Mouse (Mus musculus) spleen, adult 2 months (tissue): Measurements from ENCODE around the gene Chtop. TPM values are rescaled to one million over a fixed set of nuclear protein-coding genes. Genes with fewer than 3 reads are reported as not detected.
A peak's percentile ranks its signal among the peaks of the same experiment; 100 is the strongest.

Experiments
- DNase-seq, 2 experiments: peaks; one replicate each; pipeline versions ENCODE4 v3.0.0 to v3.0.0-alpha.2; 2012 to 2021; ENCODE audit warnings: low spot score in 2 of 2, low read depth in 1 of 2
- H3K27ac ChIP-seq: fragments of 200-500 bp; 2 replicates; pipeline ENCODE4 v1.5.1; 2012; ENCODE audit warnings: low read length, inconsistent platforms; ENCODE audit not compliant: insufficient read depth
- H3K27me3 ChIP-seq: fragments of 200-500 bp; 2 replicates; pipeline ENCODE4 v1.6.1; 2012; ENCODE audit warnings: mild to moderate bottlenecking, moderate library complexity, low read length, inconsistent platforms; ENCODE audit not compliant: control insufficient read depth, insufficient read depth
- H3K36me3 ChIP-seq: fragments of 200-500 bp; 2 replicates; pipeline ENCODE4 v1.6.1; 2012; ENCODE audit warnings: mild to moderate bottlenecking, low read length, inconsistent platforms; ENCODE audit not compliant: control insufficient read depth, insufficient read depth
- H3K4me1 ChIP-seq: fragments of 200-500 bp; 2 replicates; pipeline ENCODE4 v1.6.1; 2011; ENCODE audit warnings: inconsistent platforms; ENCODE audit not compliant: control insufficient read depth, insufficient read depth, insufficient read length
- H3K4me3 ChIP-seq: fragments of 200-500 bp; 2 replicates; pipeline ENCODE4 v1.5.1; 2011; ENCODE audit warnings: mild to moderate bottlenecking, inconsistent platforms; ENCODE audit not compliant: insufficient read depth, insufficient read length; ENCODE audit errors: extremely low read depth
- CTCF ChIP-seq: fragments of 200-500 bp; IDR thresholded peaks from 2 replicates; pipeline ENCODE4 v1.5.1; 2011; ENCODE audit warnings: mild to moderate bottlenecking, inconsistent platforms; ENCODE audit not compliant: insufficient read depth, insufficient read length, insufficient replicate concordance; ENCODE audit errors: extremely low read depth
- POLR2A ChIP-seq: fragments of 200-500 bp; IDR thresholded peaks from 2 replicates; pipeline ENCODE4 v1.6.1; 2011; ENCODE audit warnings: low read depth, low read length, inconsistent platforms
- WGBS: fragments of 180-500 bp; shearing (Covaris S2); methylation state at CpG from one replicate; pipeline ENCODE4 v1.1.7; 2018; 5-methylcytosine and 5-hydroxymethylcytosine counted together
- polyA plus RNA-seq: library from polyadenylated mRNA; depleted of rRNA; stranded (reverse); fragments of >200 nt; gene quantifications from 2 replicates; pipeline ENCODE4 v1.2.3, GENCODE M21; 2012

The Chtop gene
- polyA plus RNA-seq, 1 experiment = 34.0 TPM

DNA sequence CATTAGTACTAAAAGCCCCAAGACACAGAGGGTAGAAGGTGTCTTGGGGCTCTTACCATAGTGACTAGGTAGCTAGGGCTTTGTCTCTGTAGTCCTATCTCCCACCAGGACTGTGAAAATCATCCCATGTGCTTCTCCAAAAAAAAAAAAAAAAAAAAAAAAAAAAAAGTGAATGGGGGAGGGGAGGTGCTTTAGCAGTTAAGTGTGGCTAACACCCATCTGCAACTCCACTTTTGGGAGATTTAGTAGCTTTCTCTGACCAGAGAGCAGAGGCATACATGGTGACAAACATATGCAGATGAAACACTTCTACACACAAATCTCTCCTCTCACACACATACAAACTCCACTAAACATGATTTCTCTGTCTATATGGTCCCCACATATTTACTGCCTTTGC lies 11.7 kb downstream of the Chtop start:
- no peak for DNase-seq
- H3K27ac ChIP-seq = no peak overlapping the region
- H3K36me3 ChIP-seq = peaks cover 37% of the 10 kb centered on the region
- H3K27me3 ChIP-seq = no peaks in the 10 kb centered on the region
- H3K4me3 ChIP-seq = no peak overlapping the region
- no peaks in the 10 kb centered on the region for H3K4me1 ChIP-seq
- no peak for TF ChIP-seq POLR2A
- TF ChIP-seq CTCF = no peak

DNA sequence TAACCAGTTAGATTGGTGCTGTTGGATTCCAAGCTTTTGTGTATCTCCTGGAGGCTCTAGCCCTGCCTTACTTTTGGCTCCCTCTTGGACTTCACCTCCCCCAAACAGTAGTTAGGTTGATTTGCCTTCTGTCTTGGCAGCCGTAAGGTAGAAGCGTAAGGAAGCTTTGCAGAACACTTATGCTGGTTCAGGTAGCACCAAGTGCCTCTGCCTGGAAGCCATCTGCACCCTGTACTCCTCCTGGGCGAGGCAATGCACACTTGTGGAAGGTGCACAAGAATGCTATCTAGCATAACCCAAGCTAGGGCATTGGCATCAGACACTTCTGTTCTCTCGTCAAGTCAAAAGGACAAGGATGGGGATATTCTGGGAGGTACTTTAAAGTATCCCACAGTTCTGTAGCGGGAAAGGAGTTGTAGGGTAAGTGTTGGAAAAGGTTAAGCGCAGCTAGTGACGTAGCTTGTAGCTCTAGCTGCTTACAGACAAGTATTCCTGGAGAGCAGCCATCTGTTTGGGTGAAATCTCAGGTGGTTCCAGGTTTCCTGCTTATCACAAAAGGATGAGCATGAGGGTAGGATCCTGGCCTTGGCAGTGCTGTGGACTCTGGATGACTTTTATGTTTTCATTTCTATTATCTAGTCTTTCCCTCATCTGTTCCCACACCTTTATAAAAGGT lies 13.3 kb downstream of the Chtop start:
- DNase-seq = no peak
- Histone ChIP-seq H3K27me3 (no peaks in the 10 kb centered on the region), H3K4me3 (no peak overlapping the region), H3K36me3 (peaks cover 24% of the 10 kb centered on the region), H3K4me1 (no peaks in the 10 kb centered on the region), H3K27ac (no peak overlapping the region)
- 94% methylated on average over 7 of the region's 7 CpGs for WGBS
- TF ChIP-seq POLR2A (no peak), CTCF (no peak)

DNA sequence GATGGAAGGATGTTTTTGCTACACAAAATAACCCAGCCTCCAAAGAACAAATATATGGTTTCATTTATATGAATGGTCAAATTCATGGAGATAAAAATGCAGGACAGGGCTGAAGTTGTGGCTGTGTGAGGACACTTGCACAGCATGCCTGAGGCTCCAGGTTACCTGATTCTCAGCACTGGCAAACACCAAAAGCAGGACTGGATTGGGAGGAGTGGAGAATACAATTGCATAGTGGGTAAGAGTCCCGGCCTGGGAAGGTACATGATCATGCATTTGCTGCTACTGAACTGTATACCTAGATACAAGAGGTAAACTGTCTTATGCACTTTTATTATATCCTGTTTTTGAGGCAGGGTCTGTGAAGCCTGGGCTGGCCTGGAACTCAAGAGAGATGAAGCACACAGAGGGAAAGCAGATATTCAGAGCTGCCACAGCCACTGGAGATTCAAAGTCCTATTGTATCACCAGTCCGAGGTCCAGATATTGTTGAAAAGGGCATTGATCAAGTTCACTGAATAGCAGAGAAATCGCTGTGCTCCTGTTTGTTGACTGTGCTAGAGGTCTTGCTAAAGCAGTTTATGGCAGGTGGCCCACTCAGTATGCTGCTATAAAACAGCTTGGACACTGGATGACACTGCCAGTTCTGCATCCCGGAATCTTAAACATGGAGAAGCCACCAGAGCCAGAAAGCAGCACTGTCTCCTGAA lies 15.3 kb downstream of the Chtop start:
- 86% methylated on average over 4 of the region's 4 CpGs for WGBS
- no peaks in the 10 kb centered on the region for H3K4me1 ChIP-seq
- H3K36me3 ChIP-seq = peaks cover 19% of the 10 kb centered on the region
- no peak for DNase-seq
- H3K27me3 ChIP-seq = no peaks in the 10 kb centered on the region
- TF ChIP-seq POLR2A (no peak), CTCF (no peak)
- no peak overlapping the region for H3K4me3 ChIP-seq
- no peak overlapping the region for H3K27ac ChIP-seq

DNA sequence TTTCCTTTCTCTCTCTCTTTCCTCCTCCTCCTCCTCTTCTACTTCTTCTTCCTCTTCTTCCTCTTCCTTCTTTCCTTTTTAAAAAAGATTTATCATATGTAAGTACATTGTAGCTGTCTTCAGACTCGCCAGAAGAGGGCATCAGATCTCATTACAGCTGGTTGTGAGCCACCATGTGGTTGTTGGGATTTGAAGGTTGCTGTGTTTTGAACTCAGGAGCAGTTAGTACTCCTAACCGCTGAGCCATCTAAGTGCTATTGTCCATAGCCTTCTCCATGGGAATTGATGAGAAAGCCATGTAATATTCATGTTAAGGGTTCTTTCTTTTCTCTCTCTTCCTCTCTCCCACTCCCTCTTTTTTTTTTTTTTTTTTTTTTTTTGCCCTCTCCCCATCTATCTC lies 17.9 kb downstream of the Chtop start:
- 35% methylated on average over 2 of the region's 2 CpGs for WGBS
- DNase-seq = peak; percentile 38 to 54
- H3K36me3 ChIP-seq = peaks cover 28% of the 10 kb centered on the region

DNA sequence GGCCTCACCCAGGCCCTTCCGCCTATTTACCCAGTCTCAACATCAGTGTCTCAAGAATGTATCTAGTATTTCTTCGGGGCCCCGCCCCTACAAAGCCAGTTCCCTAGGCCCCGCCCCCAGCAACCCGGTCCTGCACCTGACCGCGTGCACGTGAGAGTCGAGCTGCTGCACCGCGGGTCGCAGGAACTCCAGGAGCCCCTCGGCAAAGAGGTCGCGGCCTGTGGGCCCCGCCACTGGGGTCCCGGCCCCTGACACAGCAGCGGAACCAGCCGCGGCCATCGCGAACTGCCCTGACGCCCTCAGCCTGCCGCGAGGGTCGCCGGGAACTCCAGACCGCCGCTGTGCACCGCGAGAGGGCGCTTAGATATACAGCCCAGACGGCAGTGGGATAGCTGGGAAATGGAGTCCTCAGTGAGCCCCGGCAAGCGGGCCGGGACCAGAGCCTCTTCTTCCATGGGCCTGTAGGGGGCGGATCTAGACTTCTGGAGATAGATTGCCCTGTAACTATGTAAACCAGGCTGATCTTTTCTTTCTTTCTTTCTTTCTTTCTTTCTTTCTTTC lies 18.5 kb downstream of the Chtop start, which contains the start of gene Snapin:
TSS of gene Snapin (minus strand) at position 338 of the 561 bp plus-strand sequence.
- Histone ChIP-seq H3K4me3 (peak within 1 kb of the TSS; percentile 99), H3K27me3 (no peaks in the 10 kb centered on the region), H3K27ac (peak within 1 kb of the TSS; percentile 92), H3K36me3 (peaks cover 30% of the 10 kb centered on the region), H3K4me1 (no peaks in the 10 kb centered on the region)
- TF ChIP-seq POLR2A (peak; percentile 36; the same call in 1 of the 2 replicates), CTCF (peak; percentile 85)
- under 1% methylated on average over 37 of the region's 37 CpGs for WGBS
- DNase-seq = peak; percentile 90 to 95

More for the DNA sequence above, 17.9 kb downstream of the Chtop start:
- Histone ChIP-seq H3K4me3 (no peak overlapping the region), H3K4me1 (no peaks in the 10 kb centered on the region), H3K27me3 (no peaks in the 10 kb centered on the region), H3K27ac (no peak overlapping the region)
- no peak for TF ChIP-seq POLR2A
- no peak for TF ChIP-seq CTCF

DNA sequence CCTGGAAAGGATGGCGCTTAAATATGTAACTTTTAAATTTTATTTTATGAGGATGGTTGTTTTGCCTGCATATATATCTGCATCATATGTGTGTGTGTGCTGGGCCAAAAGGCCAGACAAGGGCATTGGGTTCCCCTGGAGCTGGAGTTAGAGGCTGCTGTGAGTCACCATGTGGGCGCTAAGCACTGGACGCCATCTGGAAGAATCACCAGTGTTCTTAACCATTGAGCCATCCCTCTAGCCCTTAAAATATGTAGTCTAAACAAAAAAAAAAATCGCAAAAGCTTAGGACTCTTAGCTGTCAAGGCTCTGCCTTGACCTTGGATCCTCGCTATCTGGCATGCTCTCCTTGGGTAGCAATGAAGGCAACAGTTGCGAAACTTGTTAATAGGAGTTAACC lies 20.7 kb downstream of the Chtop start:
- Histone ChIP-seq H3K4me1 (no peaks in the 10 kb centered on the region), H3K27me3 (no peaks in the 10 kb centered on the region), H3K27ac (no peak overlapping the region), H3K4me3 (no peak overlapping the region), H3K36me3 (peaks cover 35% of the 10 kb centered on the region)
- TF ChIP-seq CTCF = no peak
- DNase-seq = no peak
- 95% methylated on average over 6 of the region's 6 CpGs for WGBS
